Comparison of ENCODE assay signal across 1 mouse cellular context in the genomic region with DNA sequence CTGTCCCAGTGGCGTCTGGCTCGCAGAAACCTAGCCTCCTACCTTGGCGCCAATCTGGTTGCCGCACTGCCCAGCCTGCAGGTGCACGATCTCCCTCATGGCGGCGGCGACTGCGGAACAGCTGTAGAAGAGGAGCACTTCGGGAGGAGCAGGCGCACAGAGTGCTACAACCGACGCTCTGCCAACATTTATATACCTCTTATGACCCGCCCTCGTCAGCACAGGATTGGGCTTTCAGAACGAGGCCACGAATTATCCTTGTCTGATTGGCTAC.
A peak's percentile ranks its signal among the peaks of the same experiment; 100 is the strongest.
TF ChIP-seq lines count a peak whose summit lies in the region.

A gene (minus strand): TSS at position 211 of the 274 bp plus-strand sequence.

TF ChIP-seq in CH12.LX, 34 proteins besides CTCF, POLR2A, EP300 and RAD21 (continued from another document):
- no peak for TF ChIP-seq RCOR1 (conservative IDR thresholded peaks at IDR 0.05; ENCODE audit: low read depth, low read length)
- no peak for TF ChIP-seq JUND (conservative IDR thresholded peaks at IDR 0.05; ENCODE audit: low read depth, low read length)
- no peak for TF ChIP-seq PAX5 (IDR thresholded peaks at IDR 0.05; ENCODE audit: low read length)
- TF ChIP-seq ZC3H11A (IDR thresholded peaks at IDR 0.05; ENCODE audit: low read depth, low read length), result no peak
- peak; percentile 99 for TF ChIP-seq ZMIZ1 (IDR thresholded peaks at IDR 0.05; ENCODE audit: low read depth, low read length)
- TF ChIP-seq MAZ (IDR thresholded peaks at IDR 0.05; ENCODE audit: low read depth, low read length), result no peak
- TF ChIP-seq MYC (IDR thresholded peaks at IDR 0.05; ENCODE audit: low read depth, low read length), result peak; percentile 77; the same call in 1 of the 2 replicates
- TF ChIP-seq IRF4 (IDR thresholded peaks at IDR 0.05; ENCODE audit: low read depth, low read length), result peak; percentile 42; the same call in 1 of the 2 replicates
- TF ChIP-seq MAX (IDR thresholded peaks at IDR 0.05; ENCODE audit: low read length), result peak; percentile 64; the same call in 1 of the 2 replicates
- peak; percentile 86; the same call in 1 of the 2 replicates for TF ChIP-seq SIN3A (IDR thresholded peaks at IDR 0.05; ENCODE audit: low read length)
- TF ChIP-seq NRF1 (IDR thresholded peaks at IDR 0.05; ENCODE audit: low read depth, low read length), result peak; percentile 80
- TF ChIP-seq BHLHE40 (IDR thresholded peaks at IDR 0.05; ENCODE audit: low read depth, low read length), result peak; percentile 45; the same call in 1 of the 2 replicates
- TF ChIP-seq GABPA (IDR thresholded peaks at IDR 0.05; ENCODE audit: insufficient replicate concordance, low read depth, low read length), result no peak
- TF ChIP-seq USF2 (conservative IDR thresholded peaks at IDR 0.05; ENCODE audit: low read depth, low read length), result no peak
- TF ChIP-seq CHD1 (IDR thresholded peaks at IDR 0.05; ENCODE audit: low read depth, low read length), result no peak
